Mouse (Mus musculus) liver, embryonic 11.5 days (tissue): ENCODE data around the gene Sap30bp. TPM values are rescaled to one million over a fixed set of nuclear protein-coding genes. Genes with fewer than 3 reads are reported as not detected.
A peak's percentile ranks its signal among the peaks of the same experiment; 100 is the strongest.

Experiments
- ATAC-seq: fragments of 200-750 bp; cut with Nextera tagmentation; replicated peaks from 2 replicates; pipeline ENCODE4 v1.8.0; 2017; ENCODE audit warnings: moderate number of reproducible peaks, mild to moderate bottlenecking, moderate TSS enrichment, moderate library complexity; ENCODE audit not compliant: low FRiP score
- DNase-seq: peaks from one replicate; pipeline ENCODE4 v3.0.0-alpha.2; 2017; ENCODE audit warnings: low spot score
- H3K27ac ChIP-seq: fragments of 300-500 bp; sonication (generic); 2 replicates; pipeline ENCODE4 v1.5.1; 2014; ENCODE audit warnings: mild to moderate bottlenecking, low read depth, low read length, control low read depth
- H3K27me3 ChIP-seq: fragments of 300-500 bp; sonication (generic); replicated peaks from 2 replicates; pipeline ENCODE4 v1.6.1; 2014; ENCODE audit warnings: low read length, mixed read lengths; ENCODE audit not compliant: control insufficient read depth, insufficient read depth
- H3K36me3 ChIP-seq: fragments of 300-500 bp; sonication (generic); 2 replicates; pipeline ENCODE4 v1.6.1; 2014; ENCODE audit warnings: mild to moderate bottlenecking, low read length, moderate library complexity, mixed read lengths; ENCODE audit not compliant: control insufficient read depth, insufficient read depth
- H3K4me1 ChIP-seq: fragments of 300-500 bp; sonication (generic); replicated peaks from 2 replicates; pipeline ENCODE4 v1.6.1; 2014; ENCODE audit warnings: low read length, mixed read lengths; ENCODE audit not compliant: control insufficient read depth, insufficient read depth
- H3K4me2 ChIP-seq: fragments of 300-500 bp; sonication (generic); 2 replicates; pipeline ENCODE4 v1.6.1; 2014; ENCODE audit warnings: mild to moderate bottlenecking, control low read depth, moderate library complexity
- H3K4me3 ChIP-seq: fragments of 300-500 bp; sonication (generic); 2 replicates; pipeline ENCODE4 v1.5.1; 2014; ENCODE audit warnings: low read depth, low read length, control low read depth
- H3K9ac ChIP-seq: fragments of 300-500 bp; sonication (generic); 2 replicates; pipeline ENCODE4 v1.6.1; 2014; ENCODE audit warnings: low read depth, low read length, control low read depth
- H3K9me3 ChIP-seq: fragments of 300-500 bp; sonication (generic); 2 replicates; pipeline ENCODE4 v1.6.1; 2016; ENCODE audit warnings: low read length, inconsistent platforms, mixed read lengths; ENCODE audit not compliant: control insufficient read depth
- WGBS: fragments of 180-500 bp; shearing (Covaris S2); extraction: QIAGEN DNeasy Blood & Tissue Kit; methylation state at CpG from one replicate; pipeline ENCODE4 v1.1.7; 2014; 5-methylcytosine and 5-hydroxymethylcytosine counted together
- polyA plus RNA-seq: library from polyadenylated mRNA; unstranded; fragments of >200 nt; fragmentation: Nextera tagmentation; extraction: Ambion mirVana; gene quantifications from 2 replicates; pipeline ENCODE4 v1.2.1, GENCODE M21; 2014

Gene Sap30bp
- 36.5 and 39.9 TPM in 2 replicates for polyA plus RNA-seq

- Histone ChIP-seq H3K4me3 (peak within 1 kb of the TSS; percentile 88), H3K27me3 (no peaks in the 10 kb centered on the region), H3K4me2 (peak within 1 kb of the TSS; percentile 96), H3K36me3 (peaks cover under 1% of the 10 kb centered on the region; the same call in 1 of the 2 replicates), H3K27ac (no peak within 1 kb of the TSS; the same call in 1 of the 2 replicates), H3K4me1 (peaks cover 17% of the 10 kb centered on the region), H3K9me3 (no peaks in the 10 kb centered on the region), H3K9ac (peak within 1 kb of the TSS; percentile 78)
- ATAC-seq: peak; percentile 98
- peak; percentile 98 for DNase-seq
- under 1% methylated on average over 28 of the region's 28 CpGs for WGBS
These were observed at the start of gene Sap30bp, which contains the start of gene Recql5 for GRCm38 (mm10) chr11:115933108-115933746. TSS of gene Sap30bp (plus strand) at chr11:115933282. TSS of gene Recql5 (minus strand) at chr11:115933477.

GRCm38 (mm10) chr11:115884361-115884760, 48.7 kb upstream of the Sap30bp start:
- H3K27ac ChIP-seq: no peak overlapping the region

GRCm38 (mm10) chr11:115885281-115885680, 47.8 kb upstream of the Sap30bp start:
- Histone ChIP-seq H3K27me3 (peaks cover 12% of the 10 kb centered on the region), H3K36me3 (no peaks in the 10 kb centered on the region), H3K9me3 (no peaks in the 10 kb centered on the region), H3K4me1 (no peaks in the 10 kb centered on the region), H3K9ac (no peak overlapping the region), H3K4me2 (no peak overlapping the region), H3K4me3 (no peak overlapping the region), H3K27ac (no peak overlapping the region)
- WGBS: 62% methylated on average over 11 of the region's 11 CpGs
- DNase-seq (no peak), ATAC-seq (no peak)

More at GRCm38 (mm10) chr11:115884361-115884760, 48.7 kb upstream of the Sap30bp start:
- no peak for DNase-seq
- no peaks in the 10 kb centered on the region for H3K36me3 ChIP-seq
- H3K9ac ChIP-seq: no peak overlapping the region
- H3K4me3 ChIP-seq: no peak overlapping the region
- ATAC-seq: no peak
- 93% methylated on average over 3 of the region's 3 CpGs for WGBS
- H3K27me3 ChIP-seq: peaks cover 12% of the 10 kb centered on the region
- no peaks in the 10 kb centered on the region for H3K4me1 ChIP-seq
- H3K9me3 ChIP-seq: no peaks in the 10 kb centered on the region
- no peak overlapping the region for H3K4me2 ChIP-seq

GRCm38 (mm10) chr11:115886446-115886845, 46.6 kb upstream of the Sap30bp start:
- H3K27me3 ChIP-seq: peaks cover 12% of the 10 kb centered on the region

GRCm38 (mm10) chr11:115888020-115888419, 45.1 kb upstream of the Sap30bp start:
- WGBS: 83% methylated on average over 5 of the region's 5 CpGs
- no peak for DNase-seq
- Histone ChIP-seq H3K4me3 (no peak overlapping the region), H3K27me3 (peaks cover 9% of the 10 kb centered on the region), H3K4me1 (no peaks in the 10 kb centered on the region; the same call in 1 of the 2 replicates), H3K27ac (no peak overlapping the region), H3K36me3 (0 out of 2 replicates have a peak, but pooled peaks cover under 1% of the 10 kb centered on the region), H3K4me2 (no peak overlapping the region), H3K9me3 (no peaks in the 10 kb centered on the region), H3K9ac (no peak overlapping the region)
- ATAC-seq: no peak

More at GRCm38 (mm10) chr11:115886446-115886845, 46.6 kb upstream of the Sap30bp start:
- DNase-seq (no peak), ATAC-seq (no peak)
- H3K36me3 ChIP-seq: no peaks in the 10 kb centered on the region
- H3K4me2 ChIP-seq: no peak overlapping the region
- 84% methylated on average over 11 of the region's 11 CpGs for WGBS
- H3K27ac ChIP-seq: no peak overlapping the region
- H3K9ac ChIP-seq: no peak overlapping the region
- no peaks in the 10 kb centered on the region for H3K9me3 ChIP-seq
- no peak overlapping the region for H3K4me3 ChIP-seq
- H3K4me1 ChIP-seq: no peaks in the 10 kb centered on the region; the same call in 1 of the 2 replicates

GRCm38 (mm10) chr11:115889159-115889558, 43.9 kb upstream of the Sap30bp start:
- WGBS: 74% methylated on average over 6 of the region's 6 CpGs
- H3K27ac ChIP-seq: no peak overlapping the region
- H3K9ac ChIP-seq: no peak overlapping the region
- no peaks in the 10 kb centered on the region for H3K9me3 ChIP-seq
- DNase-seq (no peak), ATAC-seq (no peak)
- H3K36me3 ChIP-seq: peaks cover 2% of the 10 kb centered on the region; the same call in 1 of the 2 replicates
- no peaks in the 10 kb centered on the region; the same call in none of the 2 replicates for H3K27me3 ChIP-seq
- no peak overlapping the region for H3K4me2 ChIP-seq
- H3K4me1 ChIP-seq: no peaks in the 10 kb centered on the region; the same call in 1 of the 2 replicates
- no peak overlapping the region for H3K4me3 ChIP-seq

GRCm38 (mm10) chr11:115892213-115892612, 40.9 kb upstream of the Sap30bp start:
- Histone ChIP-seq H3K27ac (no peak overlapping the region; the same call in 1 of the 2 replicates), H3K9me3 (no peaks in the 10 kb centered on the region), H3K9ac (no peak overlapping the region), H3K4me3 (no peak overlapping the region), H3K27me3 (no peaks in the 10 kb centered on the region), H3K36me3 (peaks cover 4% of the 10 kb centered on the region; the same call in 1 of the 2 replicates), H3K4me1 (no peaks in the 10 kb centered on the region; the same call in 1 of the 2 replicates), H3K4me2 (no peak overlapping the region)
- ATAC-seq (no peak), DNase-seq (no peak)
- 59% methylated on average over 6 of the region's 6 CpGs for WGBS

- H3K27ac ChIP-seq: no peak overlapping the region
- H3K27me3 ChIP-seq: no peaks in the 10 kb centered on the region
- H3K4me3 ChIP-seq: no peak overlapping the region
- DNase-seq (no peak), ATAC-seq (no peak)
- 90% methylated on average over 9 of the region's 9 CpGs for WGBS
- no peaks in the 10 kb centered on the region for H3K9me3 ChIP-seq
- H3K4me2 ChIP-seq: no peak overlapping the region
- peaks cover 4% of the 10 kb centered on the region; the same call in 1 of the 2 replicates for H3K36me3 ChIP-seq
- no peaks in the 10 kb centered on the region; the same call in none of the 2 replicates for H3K4me1 ChIP-seq
- no peak overlapping the region for H3K9ac ChIP-seq
These were observed 40.0 kb upstream of the Sap30bp start for GRCm38 (mm10) chr11:115893071-115893470.
